Mouse (Mus musculus) midbrain, embryonic 12.5 days (tissue): ENCODE measurements at regions not wholly inside any gene's neighbourhood (a gene's known extent, or its start where the extent isn't known, plus 50 kb on each side); places are given as distances from the start of the nearest gene placed in this dataset.
A peak's percentile ranks its signal among the peaks of the same experiment; 100 is the strongest.

Source experiments
- ATAC-seq: fragments of 200-750 bp; cut with Nextera tagmentation; 2 replicates; pipeline ENCODE4 v1.8.0; 2017; ENCODE audit warnings: low read depth, moderate TSS enrichment, moderate library complexity; ENCODE audit not compliant: low FRiP score
- H3K27ac ChIP-seq: fragments of 300-500 bp; sonication (generic); replicated peaks from 2 replicates; pipeline ENCODE4 v1.5.1; 2016; ENCODE audit warnings: mild to moderate bottlenecking
- H3K27me3 ChIP-seq: fragments of 300-500 bp; sonication (generic); 2 replicates; pipeline ENCODE4 v1.6.1; 2016; ENCODE audit warnings: mild to moderate bottlenecking
- H3K36me3 ChIP-seq: fragments of 300-500 bp; sonication (generic); 2 replicates; pipeline ENCODE4 v1.6.1; 2016
- H3K4me1 ChIP-seq: fragments of 300-500 bp; sonication (generic); 2 replicates; pipeline ENCODE4 v1.6.1; 2016
- H3K4me2 ChIP-seq: fragments of 300-500 bp; sonication (generic); replicated peaks from 2 replicates; pipeline ENCODE4 v1.6.1; 2016; ENCODE audit warnings: mild to moderate bottlenecking, moderate library complexity
- H3K4me3 ChIP-seq: fragments of 300-500 bp; sonication (generic); 2 replicates; pipeline ENCODE4 v1.5.1; 2016; ENCODE audit warnings: mild to moderate bottlenecking
- H3K9ac ChIP-seq: fragments of 300-500 bp; sonication (generic); replicated peaks from 2 replicates; pipeline ENCODE4 v1.6.1; 2016; ENCODE audit warnings: mild to moderate bottlenecking, moderate library complexity
- H3K9me3 ChIP-seq: fragments of 300-500 bp; sonication (generic); 2 replicates; pipeline ENCODE4 v1.6.1; 2016; ENCODE audit warnings: mild to moderate bottlenecking
- WGBS: fragments of 180-500 bp; shearing (Covaris S2); methylation state at CpG from one replicate; pipeline ENCODE4 v1.1.7; 2016; 5-methylcytosine and 5-hydroxymethylcytosine counted together

GRCm38 (mm10) chr1:19868478-19868877 lies 659.8 kb downstream of the Tfap2b start:
- WGBS: 70% methylated on average over 12 of the region's 12 CpGs
- Histone ChIP-seq H3K9ac (no peak overlapping the region), H3K4me2 (no peak overlapping the region), H3K9me3 (no peaks in the 10 kb centered on the region), H3K4me3 (no peak overlapping the region), H3K36me3 (no peaks in the 10 kb centered on the region), H3K4me1 (no peaks in the 10 kb centered on the region), H3K27me3 (no peaks in the 10 kb centered on the region), H3K27ac (no peak overlapping the region)
- ATAC-seq: no peak

GRCm38 (mm10) chr1:19881193-19881592 lies 672.5 kb downstream of the Tfap2b start:
- no peak overlapping the region for H3K4me2 ChIP-seq
- H3K4me1 ChIP-seq: 0 out of 2 replicates have a peak, but pooled peaks cover 3% of the 10 kb centered on the region
- no peak for ATAC-seq
- H3K4me3 ChIP-seq: no peak overlapping the region
- 57% methylated on average over 8 of the region's 8 CpGs for WGBS
- no peaks in the 10 kb centered on the region for H3K9me3 ChIP-seq
- no peak overlapping the region for H3K9ac ChIP-seq
- no peaks in the 10 kb centered on the region for H3K27me3 ChIP-seq
- no peaks in the 10 kb centered on the region for H3K36me3 ChIP-seq
- H3K27ac ChIP-seq: no peak overlapping the region

GRCm38 (mm10) chr1:19899426-19899825 lies 690.7 kb downstream of the Tfap2b start:
- Histone ChIP-seq H3K36me3 (no peaks in the 10 kb centered on the region), H3K4me2 (0 out of 2 replicates have a peak overlapping the region, but pooled peaks have one; percentile 3), H3K27ac (peak overlapping the region; percentile 61), H3K27me3 (peaks cover 31% of the 10 kb centered on the region), H3K9ac (no peak overlapping the region), H3K4me3 (no peak overlapping the region), H3K9me3 (no peaks in the 10 kb centered on the region), H3K4me1 (peaks cover 11% of the 10 kb centered on the region; the same call in 1 of the 2 replicates)
- ATAC-seq: peak; percentile 53
- 16% methylated on average over 5 of the region's 5 CpGs for WGBS

GRCm38 (mm10) chr1:19899889-19900310 lies 691.2 kb downstream of the Tfap2b start:
- H3K27ac ChIP-seq: peak overlapping the region; percentile 61
- ATAC-seq: peak; percentile 82
- H3K27me3 ChIP-seq: peaks cover 30% of the 10 kb centered on the region
- H3K4me1 ChIP-seq: peaks cover 11% of the 10 kb centered on the region; the same call in 1 of the 2 replicates
- H3K36me3 ChIP-seq: no peaks in the 10 kb centered on the region
- no peak overlapping the region for H3K4me3 ChIP-seq
- 0 out of 2 replicates have a peak overlapping the region, but pooled peaks have one; percentile 3 for H3K4me2 ChIP-seq
- 5% methylated on average over 12 of the region's 12 CpGs for WGBS
- H3K9ac ChIP-seq: no peak overlapping the region
- no peaks in the 10 kb centered on the region for H3K9me3 ChIP-seq

- Histone ChIP-seq H3K27me3 (peaks cover 24% of the 10 kb centered on the region), H3K9ac (no peak overlapping the region), H3K27ac (peak overlapping the region; percentile 36; the same call in 1 of the 2 replicates), H3K4me2 (no peak overlapping the region), H3K4me3 (no peak overlapping the region), H3K4me1 (peaks cover 11% of the 10 kb centered on the region; the same call in 1 of the 2 replicates), H3K9me3 (no peaks in the 10 kb centered on the region), H3K36me3 (no peaks in the 10 kb centered on the region)
- WGBS: 10% methylated on average over 2 of the region's 2 CpGs
- peak; percentile 70 for ATAC-seq
Measured at GRCm38 (mm10) chr1:19900983-19901531, 692.3 kb downstream of the Tfap2b start.

GRCm38 (mm10) chr1:19912194-19912846 lies 703.6 kb downstream of the Tfap2b start:
- Histone ChIP-seq H3K4me1 (no peaks in the 10 kb centered on the region; the same call in 1 of the 2 replicates), H3K27ac (no peak overlapping the region), H3K27me3 (peaks cover 36% of the 10 kb centered on the region), H3K9me3 (no peaks in the 10 kb centered on the region), H3K36me3 (no peaks in the 10 kb centered on the region), H3K4me2 (no peak overlapping the region), H3K4me3 (no peak overlapping the region), H3K9ac (no peak overlapping the region)
- 24% methylated on average over 2 of the region's 2 CpGs for WGBS
- ATAC-seq: peak; percentile 77

GRCm38 (mm10) chr1:19918762-19919161 lies 699.1 kb downstream of the Pkhd1 start:
- WGBS: 89% methylated on average over 4 of the region's 4 CpGs
- Histone ChIP-seq H3K4me2 (no peak overlapping the region), H3K9me3 (no peaks in the 10 kb centered on the region), H3K27me3 (peaks cover 27% of the 10 kb centered on the region), H3K4me3 (no peak overlapping the region), H3K4me1 (no peaks in the 10 kb centered on the region), H3K9ac (no peak overlapping the region), H3K36me3 (no peaks in the 10 kb centered on the region), H3K27ac (no peak overlapping the region)
- no peak for ATAC-seq

- peaks cover 7% of the 10 kb centered on the region for H3K4me1 ChIP-seq
- no peak overlapping the region for H3K9ac ChIP-seq
- WGBS: 91% methylated on average over 1 of the region's 1 CpGs
- no peak overlapping the region for H3K4me3 ChIP-seq
- peaks cover 39% of the 10 kb centered on the region for H3K27me3 ChIP-seq
- no peak overlapping the region for H3K27ac ChIP-seq
- no peaks in the 10 kb centered on the region for H3K36me3 ChIP-seq
- no peaks in the 10 kb centered on the region for H3K9me3 ChIP-seq
- no peak for ATAC-seq
- no peak overlapping the region for H3K4me2 ChIP-seq
Measured at GRCm38 (mm10) chr1:19927192-19927591, 690.7 kb downstream of the Pkhd1 start.

GRCm38 (mm10) chr1:19927736-19928327 lies 690.0 kb downstream of the Pkhd1 start:
- H3K4me1 ChIP-seq: peaks cover 7% of the 10 kb centered on the region
- no peak overlapping the region for H3K4me3 ChIP-seq
- no peak overlapping the region for H3K4me2 ChIP-seq
- no peaks in the 10 kb centered on the region for H3K36me3 ChIP-seq
- peak; percentile 87 for ATAC-seq
- H3K27ac ChIP-seq: no peak overlapping the region
- peaks cover 41% of the 10 kb centered on the region for H3K27me3 ChIP-seq
- 7% methylated on average over 5 of the region's 5 CpGs for whole genome bisulfite sequencing
- no peaks in the 10 kb centered on the region for H3K9me3 ChIP-seq
- H3K9ac ChIP-seq: no peak overlapping the region

- H3K9ac ChIP-seq: no peak overlapping the region
- H3K4me3 ChIP-seq: no peak overlapping the region
- H3K27ac ChIP-seq: no peak overlapping the region
- WGBS: 15% methylated on average over 7 of the region's 7 CpGs
- H3K36me3 ChIP-seq: no peaks in the 10 kb centered on the region
- peaks cover 12% of the 10 kb centered on the region for H3K27me3 ChIP-seq
- peak overlapping the region; percentile 37 for H3K4me2 ChIP-seq
- H3K9me3 ChIP-seq: no peaks in the 10 kb centered on the region
- peak; percentile 95 for ATAC-seq
- no peaks in the 10 kb centered on the region; the same call in 1 of the 2 replicates for H3K4me1 ChIP-seq
Measured at GRCm38 (mm10) chr1:19951050-19951679, 666.7 kb downstream of the Pkhd1 start.

GRCm38 (mm10) chr1:19951680-19952248 lies 666.1 kb downstream of the Pkhd1 start:
- no peak overlapping the region for H3K27ac ChIP-seq
- 13% methylated on average over 8 of the region's 8 CpGs for WGBS
- H3K9me3 ChIP-seq: no peaks in the 10 kb centered on the region
- H3K9ac ChIP-seq: no peak overlapping the region
- no peaks in the 10 kb centered on the region for H3K36me3 ChIP-seq
- no peak overlapping the region for H3K4me3 ChIP-seq
- peaks cover 12% of the 10 kb centered on the region for H3K27me3 ChIP-seq
- H3K4me2 ChIP-seq: peak overlapping the region; percentile 37
- ATAC-seq: peak; percentile 64
- H3K4me1 ChIP-seq: no peaks in the 10 kb centered on the region; the same call in 1 of the 2 replicates
